Mouse (Mus musculus): ENCODE measurements around the gene Mpp5.
A peak's percentile ranks its signal among the peaks of the same experiment; 100 is the strongest.

Mpp5 gene

GRCm38 (mm10) chr12:78748557-78749377, at the start of gene Mpp5:
TSS of gene Mpp5 (plus strand) at chr12:78748907.
- peak; percentile 98 for DNase-seq

GRCm38 (mm10) chr12:78717783-78718182, 30.9 kb upstream of the Mpp5 start:
- DNase-seq = no peak

GRCm38 (mm10) chr12:78727723-78728122, 21.0 kb upstream of the Mpp5 start:
- DNase-seq = no peak

GRCm38 (mm10) chr12:78739633-78740032, 9.1 kb upstream of the Mpp5 start:
- DNase-seq = no peak

- DNase-seq = no peak
Observed at GRCm38 (mm10) chr12:78740289-78740688, 8.4 kb upstream of the Mpp5 start.

- DNase-seq = no peak
Observed at GRCm38 (mm10) chr12:78746226-78746625, 2.5 kb upstream of the Mpp5 start.

GRCm38 (mm10) chr12:78747406-78747805, 1.3 kb upstream of the Mpp5 start:
- no peak for DNase-seq

GRCm38 (mm10) chr12:78748113-78748512, 594 bp upstream of the Mpp5 start:
- DNase-seq = no peak

GRCm38 (mm10) chr12:78749378-78749801, 683 bp downstream of the Mpp5 start:
- DNase-seq = peak; percentile 22

GRCm38 (mm10) chr12:78761979-78762378, 13.3 kb downstream of the Mpp5 start:
- DNase-seq = no peak

- no peak for DNase-seq
Observed at GRCm38 (mm10) chr12:78769031-78769713, 20.5 kb downstream of the Mpp5 start.

GRCm38 (mm10) chr12:78773211-78773610, 24.5 kb downstream of the Mpp5 start:
- DNase-seq = no peak

- DNase-seq = no peak
Observed at GRCm38 (mm10) chr12:78777916-78778315, 29.2 kb downstream of the Mpp5 start.

- DNase-seq = no peak
Observed at GRCm38 (mm10) chr12:78778423-78779067, 29.8 kb downstream of the Mpp5 start.

- peak; percentile 60 for DNase-seq
Observed at GRCm38 (mm10) chr12:78788266-78788873, 39.7 kb downstream of the Mpp5 start.

- no peak for DNase-seq
Observed at GRCm38 (mm10) chr12:78790791-78791190, 42.1 kb downstream of the Mpp5 start.

GRCm38 (mm10) chr12:78794236-78794635, 45.5 kb downstream of the Mpp5 start:
- no peak for DNase-seq

- no peak for DNase-seq
Observed at GRCm38 (mm10) chr12:78800036-78800435, 51.3 kb downstream of the Mpp5 start.

GRCm38 (mm10) chr12:78801836-78802235, 53.1 kb downstream of the Mpp5 start:
- no peak for DNase-seq

- peak; percentile 9 for DNase-seq
Observed at GRCm38 (mm10) chr12:78814437-78814836, 65.7 kb downstream of the Mpp5 start.

GRCm38 (mm10) chr12:78834496-78834895, 85.8 kb downstream of the Mpp5 start:
- DNase-seq = no peak

GRCm38 (mm10) chr12:78839906-78840305, 91.2 kb downstream of the Mpp5 start:
- DNase-seq = no peak

- no peak for DNase-seq
Observed at GRCm38 (mm10) chr12:78842429-78842828, 93.7 kb downstream of the Mpp5 start.

Measured in layer of hippocampus, adult 9-11 months (tissue).